Mouse (Mus musculus) MEL (cell line): Measurements from ENCODE around the gene Cdh13.

ENCODE experiments used
- BHLHE40 ChIP-seq: IDR thresholded peaks from 2 replicates; pipeline ENCODE4 v1.6.1; 2012; ENCODE audit warnings: low read depth, mild to moderate bottlenecking, inconsistent platforms, low read length, improper control_type of control experiment, borderline replicate concordance
- CTCF ChIP-seq, 3 experiments: IDR thresholded peaks in 2 of 3; conservative IDR thresholded peaks in 1 of 3; 2 replicates each; pipeline ENCODE4 v1.5.1; 2011 to 2012; ENCODE audit warnings: low read length in 3 of 3, low read depth in 2 of 3, mild to moderate bottlenecking in 2 of 3, improper control_type of control experiment in 1 of 3, inconsistent platforms in 1 of 3, mixed read lengths in 1 of 3, moderate library complexity in 1 of 3; ENCODE audit not compliant: control insufficient read depth in 1 of 3, insufficient read depth in 1 of 3, poor library complexity in 1 of 3, severe bottlenecking in 1 of 3
- EP300 ChIP-seq, 2 experiments: IDR thresholded peaks; 2 replicates each; pipeline ENCODE4 v1.6.1; 2011; ENCODE audit warnings: improper control_type of control experiment in 2 of 2, low read length in 2 of 2, low read depth in 1 of 2, mild to moderate bottlenecking in 1 of 2
- GATA1 ChIP-seq: IDR thresholded peaks from 2 replicates; pipeline ENCODE4 v1.6.1; 2011; ENCODE audit warnings: low read depth, low read length, improper control_type of control experiment
- MAFK ChIP-seq: IDR thresholded peaks from 2 replicates; pipeline ENCODE4 v1.6.1; 2011; ENCODE audit warnings: low read depth, mild to moderate bottlenecking, low read length, improper control_type of control experiment, borderline replicate concordance
- MXI1 ChIP-seq: IDR thresholded peaks from 2 replicates; pipeline ENCODE4 v1.6.1; 2011; ENCODE audit warnings: mild to moderate bottlenecking, low read depth, low read length, improper control_type of control experiment
- MYC ChIP-seq: IDR thresholded peaks from 2 replicates; pipeline ENCODE4 v1.6.1; 2011; ENCODE audit warnings: low read depth, mild to moderate bottlenecking, low read length, improper control_type of control experiment, moderate library complexity
- POLR2A ChIP-seq, 2 experiments: IDR thresholded peaks; 2 replicates each; pipeline ENCODE4 v1.6.1; 2011 to 2012; ENCODE audit warnings: low read length in 2 of 2, mild to moderate bottlenecking in 2 of 2, control low read depth in 1 of 2, improper control_type of control experiment in 1 of 2, low read depth in 1 of 2, moderate library complexity in 1 of 2; ENCODE audit not compliant: control insufficient read depth in 1 of 2, insufficient read depth in 1 of 2, poor library complexity in 1 of 2
- RCOR1 ChIP-seq: IDR thresholded peaks from 2 replicates; pipeline ENCODE4 v1.6.1; 2012; ENCODE audit warnings: low read depth, mild to moderate bottlenecking, inconsistent platforms, low read length, improper control_type of control experiment
- UBTF ChIP-seq: IDR thresholded peaks from 2 replicates; pipeline ENCODE4 v1.6.1; 2012; ENCODE audit warnings: low read depth, mild to moderate bottlenecking, inconsistent platforms, low read length, improper control_type of control experiment, moderate library complexity, borderline replicate concordance; ENCODE audit not compliant: insufficient read depth
- ZKSCAN1 ChIP-seq: IDR thresholded peaks from 2 replicates; pipeline ENCODE4 v1.6.1; 2012; ENCODE audit warnings: low read depth, mild to moderate bottlenecking, inconsistent platforms, low read length, improper control_type of control experiment, moderate library complexity

- TF ChIP-seq CTCF (IDR thresholded peaks at IDR 0.05 in 2 of 3, conservative IDR thresholded peaks at IDR 0.05 in 1 of 3; ENCODE audit: control insufficient read depth in 1 of 3, insufficient read depth in 1 of 3, low read depth in 2 of 3, low read length in 3 of 3, poor library complexity in 1 of 3, severe bottlenecking in 1 of 3) (no peak), GATA1 (no peak), EP300 (IDR thresholded peaks at IDR 0.05; ENCODE audit: low read depth in 1 of 2, low read length in 2 of 2) (no peak), MXI1 (no peak), RCOR1 (no peak), UBTF (no peak), POLR2A (IDR thresholded peaks at IDR 0.05; ENCODE audit: control insufficient read depth in 1 of 2, insufficient read depth in 1 of 2, low read depth in 1 of 2, low read length in 2 of 2, poor library complexity in 1 of 2) (no peak), ZKSCAN1 (no peak), MAFK (no peak), BHLHE40 (no peak), MYC (no peak)
These were observed 980.2 kb downstream of the Cdh13 start for GRCm38 (mm10) chr8:119263750-119264149.
